Mouse (Mus musculus): Measurements from ENCODE around the gene Rai1.

- no peak for TF ChIP-seq NELFE (IDR thresholded peaks at IDR 0.05; ENCODE audit: low read depth, low read length)
- TF ChIP-seq TBP (conservative IDR thresholded peaks at IDR 0.05; ENCODE audit: low read depth, low read length) = no peak
- no peak for TF ChIP-seq E2F4 (IDR thresholded peaks at IDR 0.05; ENCODE audit: insufficient replicate concordance, low read depth, low read length)
- no peak for TF ChIP-seq CHD1 (IDR thresholded peaks at IDR 0.05; ENCODE audit: low read depth, low read length)
- TF ChIP-seq ETS1 (conservative IDR thresholded peaks at IDR 0.05; ENCODE audit: low read depth, low read length) = no peak
- TF ChIP-seq USF1 (IDR thresholded peaks at IDR 0.05; ENCODE audit: low read depth, low read length) = no peak
- TF ChIP-seq CHD2 (IDR thresholded peaks at IDR 0.05; ENCODE audit: low read length) = no peak
- TF ChIP-seq USF2 (conservative IDR thresholded peaks at IDR 0.05; ENCODE audit: low read depth, low read length) = no peak
- TF ChIP-seq MXI1 (IDR thresholded peaks at IDR 0.05; ENCODE audit: low read depth, low read length) = no peak
- TF ChIP-seq RAD21 (IDR thresholded peaks at IDR 0.05; ENCODE audit: low read depth, low read length) = no peak
- no peak for TF ChIP-seq CTCF (conservative IDR thresholded peaks at IDR 0.05 in 1 of 2, IDR thresholded peaks at IDR 0.05 in 1 of 2; ENCODE audit: low read depth in 2 of 2, low read length in 2 of 2)
- TF ChIP-seq POLR2A (IDR thresholded peaks at IDR 0.05; ENCODE audit: low read depth, low read length) = no peak; the same call in 1 of the 2 replicates
- no peak for TF ChIP-seq ZC3H11A (IDR thresholded peaks at IDR 0.05; ENCODE audit: low read depth, low read length)
- no peak for TF ChIP-seq SMC3 (IDR thresholded peaks at IDR 0.05; ENCODE audit: low read depth, low read length)
Measured at GRCm38 (mm10) chr11:60200384-60200783, 95.6 kb downstream of the Rai1 start.

All from CH12.LX (cell line).